Mouse (Mus musculus): ENCODE data around the gene Agfg1. TPM values are rescaled to one million over a fixed set of nuclear protein-coding genes. Genes with fewer than 3 reads are reported as not detected.

Agfg1 gene
- polyA plus RNA-seq (2012; rRNA removed): 37.9 and 54.4 TPM in 2 replicates

DNA sequence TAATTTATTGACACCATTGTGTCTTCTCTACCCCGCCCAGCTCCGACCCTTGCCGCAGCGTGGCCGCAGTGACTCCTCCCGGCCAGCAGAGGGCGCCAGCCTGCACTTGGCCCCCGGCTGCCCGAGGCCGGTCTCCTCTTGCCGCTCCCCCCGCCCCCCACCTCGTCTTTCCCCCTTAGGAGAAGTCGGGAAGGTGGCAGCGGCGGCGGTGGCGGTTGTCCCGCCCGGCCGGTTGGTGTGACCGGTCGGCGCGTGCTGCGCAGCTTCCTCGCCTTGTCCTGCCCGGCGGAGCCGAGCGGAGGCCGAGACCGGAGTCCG lies at the start of gene Agfg1:
Gene Agfg1 (plus strand): TSS at position 188 of the 318 bp plus-strand sequence.

DNA sequence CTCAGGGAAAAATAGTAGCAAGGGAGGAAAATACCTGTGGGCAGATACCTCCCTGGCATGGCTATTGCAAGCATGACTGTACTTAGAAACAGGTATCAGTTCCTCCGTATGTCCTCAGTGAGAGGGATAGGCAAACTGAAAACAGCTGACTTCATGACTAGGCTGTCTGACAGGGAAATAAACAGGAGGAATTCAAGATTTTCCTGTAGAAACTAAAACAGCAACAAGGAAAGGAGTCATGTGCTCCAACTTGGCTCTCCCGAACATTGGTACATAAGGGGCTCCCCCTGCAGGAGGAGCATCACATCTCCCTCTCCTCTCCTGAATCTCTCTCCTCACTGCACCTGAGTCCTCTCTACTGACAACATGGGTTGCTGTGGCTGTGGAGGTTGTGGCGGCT lies 73.7 kb downstream of the Agfg1 start, which contains the start of gene A030005L19Rik:
Gene A030005L19Rik (plus strand): TSS at position 301 of the 400 bp plus-strand sequence.

DNA sequence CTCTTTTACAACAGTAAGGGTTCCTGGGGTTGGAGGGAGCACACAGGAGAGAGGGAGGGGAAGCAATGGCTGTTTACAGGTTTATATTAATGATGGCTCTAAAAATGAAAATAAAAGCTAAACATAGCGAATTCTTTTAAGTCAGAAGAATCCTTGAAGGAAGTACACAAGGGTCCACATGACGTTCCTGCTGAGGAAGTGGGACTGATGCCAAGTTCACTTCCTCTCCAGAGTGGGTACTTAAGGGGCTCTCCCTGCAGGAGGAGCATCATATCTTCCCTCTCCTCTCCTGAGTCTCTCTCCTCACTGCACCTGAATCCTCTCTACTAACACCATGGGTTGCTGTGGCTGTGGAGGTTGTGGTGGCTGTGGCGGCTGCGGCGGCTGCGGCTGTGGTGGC lies 85.4 kb downstream of the Agfg1 start, which contains the start of gene A030014E15Rik:
Gene A030014E15Rik (plus strand): TSS at position 268 of the 400 bp plus-strand sequence.

DNA sequence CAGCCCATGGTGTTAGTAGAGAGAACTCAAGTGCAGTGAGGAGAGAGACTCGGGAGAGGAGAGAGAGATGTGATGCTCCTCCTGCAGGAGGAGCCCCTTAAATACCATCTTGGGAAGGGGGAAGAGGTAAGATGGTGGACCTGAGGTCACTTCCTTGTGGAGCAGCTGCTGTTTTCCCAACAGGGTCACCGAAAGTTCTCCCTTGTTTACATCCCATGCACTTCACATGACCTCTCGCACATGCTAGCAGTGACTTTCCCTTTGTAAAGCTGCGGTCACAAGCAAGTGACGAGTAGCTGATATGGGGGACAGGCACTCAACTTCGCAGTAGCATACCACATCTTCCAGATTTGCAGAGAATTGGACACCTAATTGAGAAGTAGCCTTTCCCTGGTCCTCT lies 92.0 kb downstream of the Agfg1 start, which contains the start of gene Gm6217:
Gene Gm6217 (minus strand): TSS at position 74 of the 400 bp plus-strand sequence.

DNA sequence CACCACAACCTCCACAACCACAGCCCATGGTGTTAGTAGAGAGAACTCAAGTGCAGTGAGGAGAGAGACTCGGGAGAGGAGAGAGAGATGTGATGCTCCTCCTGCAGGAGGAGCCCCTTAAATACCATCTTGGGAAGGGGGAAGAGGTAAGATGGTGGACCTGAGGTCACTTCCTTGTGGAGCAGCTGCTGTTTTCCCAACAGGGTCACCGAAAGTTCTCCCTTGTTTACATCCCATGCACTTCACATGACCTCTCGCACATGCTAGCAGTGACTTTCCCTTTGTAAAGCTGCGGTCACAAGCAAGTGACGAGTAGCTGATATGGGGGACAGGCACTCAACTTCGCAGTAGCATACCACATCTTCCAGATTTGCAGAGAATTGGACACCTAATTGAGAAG lies 104.0 kb downstream of the Agfg1 start, which contains the start of gene A030003K21Rik:
Gene A030003K21Rik (minus strand): TSS at position 94 of the 400 bp plus-strand sequence.

Other genes starting within 250 kb of the Agfg1 start
- 47.3 and 110 TPM in 2 replicates for gene Mff, start 114.6 kb upstream of the Agfg1 start, polyA plus RNA-seq (2012; rRNA removed)
- gene Tm4sf20, start 71.0 kb upstream of the Agfg1 start, polyA plus RNA-seq (2012; rRNA removed): not detected in 2 replicates
- gene Gm47791, start 68.2 kb upstream of the Agfg1 start, polyA plus RNA-seq (2012; rRNA removed): not detected in 2 replicates
- 0.82 and 1.5 TPM in 2 replicates for gene A030005L19Rik, start 73.8 kb downstream of the Agfg1 start, polyA plus RNA-seq (2012; rRNA removed)
- not detected in 2 replicates for gene A030014E15Rik, start 85.4 kb downstream of the Agfg1 start, polyA plus RNA-seq (2012; rRNA removed)
- not detected in 2 replicates for gene Gm6217, start 91.9 kb downstream of the Agfg1 start, polyA plus RNA-seq (2012; rRNA removed)
- gene A030003K21Rik, start 103.9 kb downstream of the Agfg1 start, polyA plus RNA-seq (2012; rRNA removed): not detected in 2 replicates
- not detected in 2 replicates for gene Gm7544, start 116.5 kb downstream of the Agfg1 start, polyA plus RNA-seq (2012; rRNA removed)
- gene Gm47955, start 120.8 kb downstream of the Agfg1 start, polyA plus RNA-seq (2012; rRNA removed): not detected in 2 replicates
- not detected in 2 replicates for gene Gm47959, start 161.1 kb downstream of the Agfg1 start, polyA plus RNA-seq (2012; rRNA removed)
- 1.3 and 1.5 TPM in 2 replicates for gene Slc19a3, start 199.0 kb downstream of the Agfg1 start, polyA plus RNA-seq (2012; rRNA removed)
- not detected in 2 replicates for gene Krtap28-10, start 203.0 kb downstream of the Agfg1 start, polyA plus RNA-seq (2012; rRNA removed)
- gene Gm47969, start 205.4 kb downstream of the Agfg1 start, polyA plus RNA-seq (2012; rRNA removed): not detected in 2 replicates
- gene A030005K14Rik, start 219.9 kb downstream of the Agfg1 start, polyA plus RNA-seq (2012; rRNA removed): not detected in 2 replicates
- gene Krtap28-13, start 221.4 kb downstream of the Agfg1 start, polyA plus RNA-seq (2012; rRNA removed): not detected in 2 replicates